Mouse (Mus musculus) heart, postnatal 0 days (tissue): ENCODE measurements around the gene Slamf9. TPM values are rescaled to one million over a fixed set of nuclear protein-coding genes. Genes with fewer than 3 reads are reported as not detected.

Experiments
- ATAC-seq: fragments of 200-750 bp; cut with Nextera tagmentation; 2 replicates; pipeline ENCODE4 v1.8.0; 2017; ENCODE audit warnings: low read depth, moderate number of reproducible peaks, moderate library complexity; ENCODE audit not compliant: insufficient read depth
- DNase-seq: peaks from one replicate; pipeline ENCODE4 v3.0.0-alpha.2; 2016; ENCODE audit warnings: low spot score
- H3K27ac ChIP-seq: fragments of 300-500 bp; sonication (generic); 2 replicates; pipeline ENCODE4 v1.5.1; 2014; ENCODE audit warnings: low read depth, mild to moderate bottlenecking
- H3K27me3 ChIP-seq: fragments of 300-500 bp; sonication (generic); 2 replicates; pipeline ENCODE4 v1.6.1; 2014; ENCODE audit warnings: low read length, mixed read lengths; ENCODE audit not compliant: control insufficient read depth, insufficient read depth
- H3K36me3 ChIP-seq: fragments of 300-500 bp; sonication (generic); replicated peaks from 2 replicates; pipeline ENCODE4 v1.6.1; 2014; ENCODE audit warnings: low read length, mixed read lengths; ENCODE audit not compliant: control insufficient read depth, insufficient read depth
- H3K4me1 ChIP-seq: fragments of 300-500 bp; sonication (generic); 2 replicates; pipeline ENCODE4 v1.6.1; 2014; ENCODE audit warnings: antibody characterized with exemption; ENCODE audit not compliant: control insufficient read depth, insufficient read depth
- H3K4me2 ChIP-seq: fragments of 300-500 bp; sonication (generic); 2 replicates; pipeline ENCODE4 v1.6.1; 2014; ENCODE audit warnings: low read depth, mild to moderate bottlenecking, low read length, moderate library complexity
- H3K4me3 ChIP-seq: fragments of 300-500 bp; sonication (generic); 2 replicates; pipeline ENCODE4 v1.5.1; 2014; ENCODE audit warnings: low read depth, low read length
- H3K9ac ChIP-seq: fragments of 300-500 bp; sonication (generic); replicated peaks from 2 replicates; pipeline ENCODE4 v1.6.1; 2014; ENCODE audit warnings: low read depth, low read length, mixed read lengths
- H3K9me3 ChIP-seq: fragments of 300-500 bp; sonication (generic); replicated peaks from 2 replicates; pipeline ENCODE4 v1.6.1; 2016; ENCODE audit warnings: low read length; ENCODE audit not compliant: control insufficient read depth
- CTCF ChIP-seq: IDR thresholded peaks from 2 replicates; pipeline ENCODE4 v1.5.1; 2016; ENCODE audit warnings: antibody characterized with exemption, control low read depth, low read depth
- EP300 ChIP-seq: IDR thresholded peaks from 2 replicates; pipeline ENCODE4 v1.6.1; 2016; ENCODE audit warnings: antibody characterized with exemption, low read depth
- WGBS: fragments of 180-500 bp; shearing (Covaris S2); extraction: QIAGEN DNeasy Blood & Tissue Kit; methylation state at CpG from one replicate; pipeline ENCODE4 v1.1.7; 2014; 5-methylcytosine and 5-hydroxymethylcytosine counted together
- polyA plus RNA-seq: library from polyadenylated mRNA; unstranded; fragments of >200 nt; fragmentation: Nextera tagmentation; extraction: Ambion mirVana; gene quantifications from 2 replicates; pipeline ENCODE4 v1.2.1, GENCODE M21; 2015
- total RNA-seq: library from RNA; depleted of rRNA; stranded (reverse); fragments of >200 nt; gene quantifications from 2 replicates; pipeline ENCODE4 v1.2.3, GENCODE M21; 2014; ENCODE audit warnings: low replicate concordance

Gene Slamf9
- total and polyA plus RNA-seq, 2 experiments from 2014 or later, result 1.9 to 2.0 TPM

DNA sequence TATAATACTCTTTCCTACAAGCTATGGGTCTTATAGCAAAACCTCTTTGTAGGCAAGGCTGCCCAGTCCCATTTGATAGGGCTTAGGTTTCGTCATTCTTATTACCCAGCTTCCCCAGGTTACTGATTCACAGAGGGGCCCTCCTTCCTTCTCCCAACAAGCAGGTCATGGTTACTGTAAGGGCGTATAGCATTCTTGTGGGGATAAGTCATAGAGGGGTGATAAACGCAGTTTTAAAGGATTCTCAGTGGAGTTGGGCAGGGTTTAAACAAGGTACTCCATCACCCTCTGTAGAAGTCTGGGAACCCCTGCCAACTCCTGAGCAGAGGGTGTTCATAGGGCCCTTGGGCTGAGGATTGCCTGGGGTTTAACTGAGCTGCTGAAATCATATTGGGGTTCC lies 12.6 kb upstream of the Slamf9 start:
- H3K27ac ChIP-seq, result no peak overlapping the region
- ATAC-seq (no peak), DNase-seq (no peak)
- H3K36me3 ChIP-seq, result no peaks in the 10 kb centered on the region
- no peak overlapping the region for H3K9ac ChIP-seq
- TF ChIP-seq CTCF, result no peak
- TF ChIP-seq EP300, result no peak
- H3K9me3 ChIP-seq, result no peaks in the 10 kb centered on the region
- no peak overlapping the region for H3K4me2 ChIP-seq
- WGBS, result 68% methylated on average over 3 of the region's 3 CpGs
- no peaks in the 10 kb centered on the region for H3K27me3 ChIP-seq
- H3K4me3 ChIP-seq, result no peak overlapping the region
- no peaks in the 10 kb centered on the region for H3K4me1 ChIP-seq

DNA sequence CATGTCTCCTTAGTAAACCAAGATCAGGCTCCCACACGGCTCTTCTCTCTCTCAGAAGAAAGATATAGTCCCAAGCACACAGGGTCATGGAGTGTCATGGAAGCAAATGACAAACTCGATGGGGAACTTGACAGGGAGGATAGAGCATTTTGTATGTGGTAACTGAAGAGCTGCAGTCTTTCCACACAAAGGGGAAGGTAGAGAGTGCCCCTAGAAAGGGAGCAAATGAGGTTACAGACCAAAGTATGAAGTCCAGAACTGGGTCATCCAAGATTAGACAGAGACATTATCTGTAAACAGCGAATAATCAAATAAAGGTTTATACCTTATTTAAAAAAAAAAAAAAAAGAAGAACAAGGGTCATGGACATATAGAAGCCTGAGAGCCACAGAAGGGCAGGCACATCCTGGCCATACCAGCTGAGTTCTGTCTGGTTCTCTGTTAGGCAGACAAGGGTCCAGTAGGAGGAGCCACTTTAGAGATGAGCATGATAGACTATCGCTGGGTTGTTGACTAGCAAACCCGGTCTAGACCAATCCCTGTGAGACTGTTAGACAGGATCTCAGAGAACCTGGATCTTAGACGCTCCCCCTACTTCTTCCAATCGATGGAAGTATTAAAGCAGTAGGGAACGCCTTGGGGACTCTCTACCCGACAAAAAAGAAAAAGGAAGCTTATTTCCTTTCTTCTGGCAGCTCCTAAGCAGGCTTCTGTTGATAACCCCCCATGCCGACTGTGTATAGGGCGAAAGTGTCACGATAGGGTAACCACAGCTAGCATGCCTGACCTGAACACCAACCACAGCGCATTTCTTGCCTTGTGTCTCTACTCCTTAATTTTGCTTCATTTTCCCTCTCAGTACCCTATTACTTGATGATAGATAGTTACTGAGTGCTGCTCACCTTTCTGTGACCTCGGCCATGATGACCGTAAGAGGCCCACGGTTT lies 11.5 kb upstream of the Slamf9 start:
- Histone ChIP-seq H3K4me3 (no peak overlapping the region), H3K4me2 (no peak overlapping the region), H3K9ac (no peak overlapping the region), H3K4me1 (no peaks in the 10 kb centered on the region), H3K27ac (no peak overlapping the region), H3K9me3 (no peaks in the 10 kb centered on the region), H3K36me3 (no peaks in the 10 kb centered on the region), H3K27me3 (no peaks in the 10 kb centered on the region)
- no peak for TF ChIP-seq CTCF
- TF ChIP-seq EP300, result no peak
- DNase-seq, result no peak
- ATAC-seq, result no peak
- 74% methylated on average over 16 of the region's 16 CpGs for WGBS

DNA sequence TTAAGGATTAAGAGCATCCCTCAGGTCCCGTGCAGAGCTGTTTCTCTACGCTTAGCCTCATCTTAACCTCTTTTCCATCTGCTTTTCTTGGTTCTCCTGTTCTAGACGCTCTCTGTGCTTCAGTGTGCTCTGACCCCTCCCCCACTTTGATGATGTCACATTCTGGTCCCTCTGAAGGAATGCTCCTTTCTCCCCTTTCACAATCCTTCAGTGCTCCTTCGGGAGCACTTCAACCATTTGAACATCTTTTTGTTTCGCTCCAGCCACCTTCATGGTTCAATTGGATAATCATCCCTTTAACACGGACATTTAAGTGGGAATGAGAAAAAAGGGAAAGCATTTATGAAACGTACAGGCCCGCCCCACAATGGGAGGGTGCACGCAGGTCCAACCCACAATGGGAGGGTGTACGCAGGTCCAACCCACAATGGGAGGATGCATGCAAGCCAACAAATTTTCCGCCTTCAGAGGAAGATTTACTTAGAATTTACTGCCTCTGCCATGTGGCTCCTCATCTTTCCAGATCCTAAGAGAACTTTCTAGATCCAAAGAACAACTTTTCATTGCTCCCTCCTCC lies 6.8 kb upstream of the Slamf9 start:
- H3K27ac ChIP-seq, result no peak overlapping the region
- ATAC-seq (no peak), DNase-seq (no peak)
- no peak overlapping the region for H3K9ac ChIP-seq
- H3K4me3 ChIP-seq, result no peak overlapping the region
- H3K4me2 ChIP-seq, result no peak overlapping the region
- H3K9me3 ChIP-seq, result no peaks in the 10 kb centered on the region
- no peaks in the 10 kb centered on the region for H3K4me1 ChIP-seq
- 81% methylated on average over 11 of the region's 11 CpGs for WGBS
- no peaks in the 10 kb centered on the region for H3K27me3 ChIP-seq
- TF ChIP-seq CTCF (no peak), EP300 (no peak)
- H3K36me3 ChIP-seq, result no peaks in the 10 kb centered on the region

DNA sequence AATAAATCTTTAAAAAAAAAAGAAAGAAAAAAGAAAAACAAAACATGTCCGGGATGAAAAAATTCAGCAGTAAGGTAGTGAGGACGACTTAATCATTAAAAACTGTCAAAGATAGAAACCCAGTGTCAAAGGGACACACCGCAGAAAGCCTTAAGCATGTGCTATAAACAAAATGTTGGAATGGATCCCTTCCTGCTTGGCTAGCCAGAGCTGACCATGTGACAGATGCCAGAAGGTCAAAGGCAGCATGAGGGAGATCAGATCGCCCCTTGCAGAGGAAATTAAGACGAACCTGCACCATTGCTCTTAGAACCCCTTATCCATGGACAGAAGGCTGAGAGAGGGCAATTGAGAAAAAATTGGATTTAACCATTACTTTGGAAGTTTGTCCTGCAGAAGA lies 5.8 kb upstream of the Slamf9 start:
- WGBS, result 59% methylated on average over 5 of the region's 5 CpGs
- no peak for ATAC-seq

DNA sequence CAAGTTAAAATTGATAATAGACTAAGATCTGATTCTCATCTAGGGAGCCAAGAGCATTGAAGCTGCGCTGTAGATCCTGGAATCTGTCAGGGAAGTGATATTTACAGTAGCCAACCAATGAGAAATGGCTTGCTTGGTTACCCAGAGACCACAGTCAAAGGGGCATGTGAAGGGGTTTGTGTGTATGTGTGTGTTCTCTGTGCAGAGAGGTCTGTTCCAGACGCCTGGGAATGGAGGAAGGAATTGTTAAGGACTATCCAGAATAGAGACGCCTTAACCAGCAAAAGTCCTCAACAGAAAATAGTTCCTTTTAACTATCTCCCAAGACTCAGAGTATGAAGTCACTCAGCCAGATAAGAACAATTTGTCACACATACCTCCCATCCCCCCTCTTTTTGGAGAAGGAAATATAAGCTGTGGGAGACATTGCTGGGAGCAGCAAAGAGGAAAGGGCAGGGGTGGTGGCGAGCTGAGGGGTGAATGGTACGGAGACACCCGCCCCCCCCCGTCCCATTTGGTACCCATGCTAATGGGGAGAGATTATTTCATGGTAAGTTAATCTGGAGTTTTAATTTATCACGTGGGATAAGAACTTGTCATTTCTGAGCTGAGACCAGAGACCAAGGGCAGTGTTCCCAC lies 5.2 kb upstream of the Slamf9 start:
- Histone ChIP-seq H3K27ac (no peak overlapping the region), H3K4me2 (no peak overlapping the region), H3K9ac (no peak overlapping the region), H3K36me3 (no peaks in the 10 kb centered on the region), H3K4me1 (no peaks in the 10 kb centered on the region), H3K27me3 (no peaks in the 10 kb centered on the region), H3K4me3 (no peak overlapping the region), H3K9me3 (no peaks in the 10 kb centered on the region)
- no peak for TF ChIP-seq CTCF
- TF ChIP-seq EP300, result no peak
- WGBS, result 45% methylated on average over 8 of the region's 8 CpGs
- DNase-seq, result no peak
- ATAC-seq, result no peak

More for the DNA sequence above, 5.8 kb upstream of the Slamf9 start:
- H3K27me3 ChIP-seq, result no peaks in the 10 kb centered on the region
- no peak for DNase-seq
- H3K9ac ChIP-seq, result no peak overlapping the region
- H3K4me3 ChIP-seq, result no peak overlapping the region
- no peak overlapping the region for H3K4me2 ChIP-seq
- no peaks in the 10 kb centered on the region for H3K4me1 ChIP-seq
- no peaks in the 10 kb centered on the region for H3K9me3 ChIP-seq
- no peak overlapping the region for H3K27ac ChIP-seq
- TF ChIP-seq CTCF (no peak), EP300 (no peak)
- no peaks in the 10 kb centered on the region for H3K36me3 ChIP-seq
